Mouse (Mus musculus) thymus, adult 2 months (tissue): Measurements from ENCODE around the gene Syt16.

Experiments
- CTCF ChIP-seq: fragments of 200-500 bp; IDR thresholded peaks from 2 replicates; pipeline ENCODE4 v1.5.1; 2012; ENCODE audit warnings: mild to moderate bottlenecking, control low read depth, low read length, moderate library complexity, borderline replicate concordance; ENCODE audit not compliant: control insufficient read depth, poor library complexity, insufficient read depth; ENCODE audit errors: extremely low read depth
- POLR2A ChIP-seq: fragments of 200-500 bp; IDR thresholded peaks from 2 replicates; pipeline ENCODE4 v1.6.1; 2012; ENCODE audit warnings: mild to moderate bottlenecking, low read length, control low read depth, moderate library complexity; ENCODE audit not compliant: control insufficient read depth, poor library complexity, insufficient read depth; ENCODE audit errors: extremely low read depth

DNA sequence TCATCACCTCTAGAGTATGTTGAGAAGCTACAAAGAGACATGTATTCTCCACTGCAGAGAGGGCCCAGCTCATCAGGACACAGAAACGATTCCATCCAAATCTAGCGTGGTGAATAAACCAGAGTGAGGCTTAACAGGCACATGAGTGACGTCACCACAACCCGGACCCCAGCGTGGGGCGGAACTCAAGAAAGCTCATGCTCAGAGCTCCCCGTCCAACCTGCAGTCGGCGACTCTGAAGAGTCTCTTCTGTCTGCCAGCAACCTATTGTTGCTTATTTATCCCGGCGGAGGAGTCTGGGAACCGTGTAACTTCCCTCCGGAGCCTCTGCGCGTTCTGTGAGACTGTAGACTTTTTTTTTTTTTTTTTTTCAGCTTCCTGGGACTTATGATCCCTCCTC, 44.6 kb upstream of the Syt16 start:
- TF ChIP-seq CTCF, result no peak
- no peak for TF ChIP-seq POLR2A
